Mouse (Mus musculus) cerebellum, adult 2 months (tissue): ENCODE measurements around the gene Cltb.

Experiments used
- CTCF ChIP-seq: fragments of 200-500 bp; IDR thresholded peaks from 2 replicates; pipeline ENCODE4 v1.5.1; 2011; ENCODE audit warnings: low read depth, mild to moderate bottlenecking, control low read depth, low read length, moderate library complexity, borderline replicate concordance; ENCODE audit not compliant: insufficient read depth
- POLR2A ChIP-seq: fragments of 200-500 bp; IDR thresholded peaks from 2 replicates; pipeline ENCODE4 v1.6.1; 2011; ENCODE audit warnings: low read length, control low read depth, borderline replicate concordance; ENCODE audit not compliant: insufficient read depth

- TF ChIP-seq CTCF (no peak), POLR2A (no peak)
These were observed 29.0 kb downstream of the Cltb start for GRCm38 (mm10) chr13:54582126-54582525.
